In genomic region chr1:69826806-69827703, GRCm38 (mm10) we compare ENCODE assay signal across 8 mouse cellular contexts. TPM values are rescaled to one million over a fixed set of nuclear protein-coding genes. Genes with fewer than 3 reads are reported as not detected.
DNase-seq lines count a peak whose midpoint lies in the region; ATAC-seq and TF ChIP-seq lines count a peak whose summit lies in the region.

Spag16 (plus strand) TSS chr1:69826970.

- no peak within 1 kb of the TSS for H3K27ac ChIP-seq in heart, embryonic 13.5 days (replicated peaks)
- H3K27ac ChIP-seq in lung, postnatal 0 days (ENCODE audit: low read length) = no peak within 1 kb of the TSS
- no peak within 1 kb of the TSS for H3K27ac ChIP-seq in stomach, embryonic 14.5 days (ENCODE audit: low read length)

- no peak for TF ChIP-seq EP300 in lung, postnatal 0 days (IDR thresholded peaks at IDR 0.05)

- H3K27me3 ChIP-seq in heart, embryonic 13.5 days (replicated peaks) = no peaks in the 10 kb centered on the region
- H3K27me3 ChIP-seq in lung, postnatal 0 days (replicated peaks; ENCODE audit: insufficient read depth, low read length) = no peaks in the 10 kb centered on the region
- H3K27me3 ChIP-seq in stomach, embryonic 14.5 days (ENCODE audit: control insufficient read depth, insufficient read depth, low read length) = no peaks in the 10 kb centered on the region

- 7% methylated on average over 38 of the region's 38 CpGs for WGBS in heart, embryonic 13.5 days
- 8% methylated on average over 35 of the region's 38 CpGs for WGBS in lung, postnatal 0 days
- 8% methylated on average over 38 of the region's 38 CpGs for WGBS in stomach, embryonic 14.5 days

- H3K9ac ChIP-seq in heart, embryonic 13.5 days = peak within 1 kb of the TSS; percentile 70
- H3K9ac ChIP-seq in lung, postnatal 0 days (replicated peaks; ENCODE audit: low read depth) = no peak within 1 kb of the TSS
- no peak within 1 kb of the TSS for H3K9ac ChIP-seq in stomach, embryonic 14.5 days (replicated peaks; ENCODE audit: low read depth, low read length)

- no peak for TF ChIP-seq CTCF in lung, postnatal 0 days (IDR thresholded peaks at IDR 0.05)

- no peaks in the 10 kb centered on the region for H3K36me3 ChIP-seq in heart, embryonic 13.5 days
- no peaks in the 10 kb centered on the region for H3K36me3 ChIP-seq in lung, postnatal 0 days (ENCODE audit: insufficient read depth, low read length)
- H3K36me3 ChIP-seq in stomach, embryonic 14.5 days (ENCODE audit: control insufficient read depth, insufficient read depth, low read length) = no peaks in the 10 kb centered on the region

- DNase-seq in kidney, adult 11 months = peak; percentile 12
- DNase-seq in kidney, adult 18-20 months = no peak
- DNase-seq in cerebellum, postnatal 10 days = peak; percentile 81 to 84
- peak; percentile 37 for DNase-seq in kidney, postnatal 14 days
- peak; percentile 18 for DNase-seq in lung, postnatal 0 days (ENCODE audit: low spot score)
- DNase-seq in frontal cortex, postnatal 36 days (ENCODE audit: low spot score in 2 of 2) = no peak

- peak; percentile 58; the same call in 1 of the 2 replicates for ATAC-seq in heart, embryonic 13.5 days (ENCODE audit: extremely low read depth, insufficient number of reproducible peaks, low FRiP score, low TSS enrichment)
- peak; percentile 59 for ATAC-seq in lung, postnatal 0 days
- ATAC-seq in stomach, embryonic 14.5 days (ENCODE audit: insufficient number of reproducible peaks, insufficient read depth, low FRiP score, low read depth) = peak; percentile 73; the same call in 1 of the 2 replicates

- H3K9me3 ChIP-seq in heart, embryonic 13.5 days = no peaks in the 10 kb centered on the region
- H3K9me3 ChIP-seq in lung, postnatal 0 days (ENCODE audit: low read length) = no peaks in the 10 kb centered on the region
- H3K9me3 ChIP-seq in stomach, embryonic 14.5 days (ENCODE audit: control insufficient read depth, low read depth, low read length) = no peaks in the 10 kb centered on the region

- peak within 1 kb of the TSS; percentile 86 for H3K4me2 ChIP-seq in heart, embryonic 13.5 days
- H3K4me2 ChIP-seq in lung, postnatal 0 days (replicated peaks; ENCODE audit: low read depth, low read length) = peak within 1 kb of the TSS; percentile 67
- peak within 1 kb of the TSS; percentile 77 for H3K4me2 ChIP-seq in stomach, embryonic 14.5 days (replicated peaks; ENCODE audit: low read depth, low read length)

- peak within 1 kb of the TSS; percentile 68 for H3K4me3 ChIP-seq in heart, embryonic 13.5 days
- peak within 1 kb of the TSS; percentile 33 for H3K4me3 ChIP-seq in lung, postnatal 0 days (ENCODE audit: low read depth, low read length)
- peak within 1 kb of the TSS; percentile 34 for H3K4me3 ChIP-seq in stomach, embryonic 14.5 days (ENCODE audit: low read depth, low read length)

- H3K4me1 ChIP-seq in heart, embryonic 13.5 days = no peaks in the 10 kb centered on the region
- H3K4me1 ChIP-seq in lung, postnatal 0 days (ENCODE audit: insufficient read depth, low read depth, low read length) = no peaks in the 10 kb centered on the region
- no peaks in the 10 kb centered on the region for H3K4me1 ChIP-seq in stomach, embryonic 14.5 days (ENCODE audit: control insufficient read depth, insufficient read depth, low read length)

RNA-seq across cellular contexts. Expression of gene Spag16, which starts in this region (rescaled TPM):
- 0.34 and 0.70 TPM in 2 replicates for polyA plus RNA-seq in heart, embryonic 13.5 days (2015; fragmentation: Nextera tagmentation; extraction: Ambion mirVana)
- polyA plus RNA-seq in lung, postnatal 0 days (2015; fragmentation: Nextera tagmentation; extraction: Ambion mirVana) = 3.3 and 3.8 TPM in 2 replicates
- polyA plus RNA-seq in stomach, embryonic 14.5 days (2014; fragmentation: Nextera tagmentation; extraction: Ambion mirVana) = 0.17 and 0.35 TPM in 2 replicates

Comparison
In these comparisons a context has a peak if more than half of its experiments do, and no peak if none do; other contexts are left out.
1. DNase-seq: peak in kidney, adult 11 months (single experiment), cerebellum, postnatal 10 days (2 of 2), kidney, postnatal 14 days (single experiment) and lung, postnatal 0 days (single experiment); none in kidney, adult 18-20 months (single experiment) and frontal cortex, postnatal 36 days (0 of 2).
2. Peak in ATAC-seq, H3K4me3 ChIP-seq, H3K9ac ChIP-seq and H3K4me2 ChIP-seq in heart, embryonic 13.5 days; RNA of the gene not detected or under 1 TPM.
3. Peak in ATAC-seq, H3K4me3 ChIP-seq and H3K4me2 ChIP-seq in stomach, embryonic 14.5 days; RNA of the gene not detected or under 1 TPM.
4. Peak in every context shown above with its lines, with median percentiles within 50 percentile points of each other: ATAC-seq, H3K4me2 ChIP-seq and H3K4me3 ChIP-seq.